Mouse (Mus musculus) heart, embryonic 15.5 days (tissue): ENCODE results near the gene Tlr13. TPM values are rescaled to one million over a fixed set of nuclear protein-coding genes. Genes with fewer than 3 reads are reported as not detected.

Source experiments
- ATAC-seq: fragments of 200-750 bp; cut with Nextera tagmentation; replicated peaks from 2 replicates; pipeline ENCODE4 v1.8.0; 2017; ENCODE audit warnings: low read depth, moderate TSS enrichment; ENCODE audit not compliant: insufficient number of reproducible peaks, insufficient read depth, low FRiP score
- H3K27ac ChIP-seq: fragments of 300-500 bp; sonication (generic); 2 replicates; pipeline ENCODE4 v1.5.1; 2015; ENCODE audit warnings: mild to moderate bottlenecking, inconsistent platforms
- H3K27me3 ChIP-seq: fragments of 300-500 bp; sonication (generic); 2 replicates; pipeline ENCODE4 v1.6.1; 2015; ENCODE audit warnings: inconsistent platforms
- H3K36me3 ChIP-seq: fragments of 300-500 bp; sonication (generic); 2 replicates; pipeline ENCODE4 v1.6.1; 2015; ENCODE audit warnings: mild to moderate bottlenecking, inconsistent platforms
- H3K4me1 ChIP-seq: fragments of 300-500 bp; sonication (generic); replicated peaks from 2 replicates; pipeline ENCODE4 v1.6.1; 2015; ENCODE audit warnings: inconsistent platforms
- H3K4me2 ChIP-seq: fragments of 300-500 bp; sonication (generic); 2 replicates; pipeline ENCODE4 v1.6.1; 2015; ENCODE audit warnings: inconsistent platforms, mild to moderate bottlenecking, moderate library complexity
- H3K4me3 ChIP-seq: fragments of 300-500 bp; sonication (generic); 2 replicates; pipeline ENCODE4 v1.5.1; 2015; ENCODE audit warnings: mild to moderate bottlenecking, inconsistent platforms
- H3K9ac ChIP-seq: fragments of 300-500 bp; sonication (generic); 2 replicates; pipeline ENCODE4 v1.6.1; 2015; ENCODE audit warnings: mild to moderate bottlenecking, inconsistent platforms
- H3K9me3 ChIP-seq: fragments of 300-500 bp; sonication (generic); replicated peaks from 2 replicates; pipeline ENCODE4 v1.6.1; 2016; ENCODE audit warnings: inconsistent platforms
- WGBS: fragments of 180-500 bp; shearing (Covaris S2); methylation state at CpG from one replicate; pipeline ENCODE4 v1.1.7; 2015; ENCODE audit warnings: mixed read lengths; 5-methylcytosine and 5-hydroxymethylcytosine counted together
- polyA plus RNA-seq: library from polyadenylated mRNA; unstranded; fragments of >200 nt; fragmentation: Nextera tagmentation; extraction: Ambion mirVana; gene quantifications from 2 replicates; pipeline ENCODE4 v1.2.1, GENCODE M21; 2015

The Tlr13 gene
- 0.43 and 1.3 TPM in 2 replicates for polyA plus RNA-seq

GRCm38 (mm10) chrX:106142936-106143335 lies at the start of gene Tlr13:
Tlr13 (plus strand) TSS chrX:106143204.
- 71% methylated on average over 6 of the region's 6 CpGs for whole genome bisulfite sequencing
- no peak within 1 kb of the TSS for H3K4me3 ChIP-seq
- no peak within 1 kb of the TSS for H3K4me2 ChIP-seq
- no peak for ATAC-seq
- H3K27ac ChIP-seq = no peak within 1 kb of the TSS
- no peaks in the 10 kb centered on the region for H3K36me3 ChIP-seq
- H3K9me3 ChIP-seq = no peaks in the 10 kb centered on the region
- no peaks in the 10 kb centered on the region for H3K27me3 ChIP-seq
- no peaks in the 10 kb centered on the region for H3K4me1 ChIP-seq
- no peak within 1 kb of the TSS for H3K9ac ChIP-seq

- Histone ChIP-seq H3K36me3 (peaks cover 7% of the 10 kb centered on the region; the same call in 1 of the 2 replicates), H3K4me2 (no peak overlapping the region), H3K4me1 (no peaks in the 10 kb centered on the region), H3K9ac (no peak overlapping the region), H3K27ac (no peak overlapping the region), H3K27me3 (no peaks in the 10 kb centered on the region), H3K4me3 (no peak overlapping the region), H3K9me3 (no peaks in the 10 kb centered on the region)
- WGBS = 33% methylated on average over 2 of the region's 2 CpGs
- no peak for ATAC-seq
These were observed 37.5 kb upstream of the Tlr13 start for GRCm38 (mm10) chrX:106105464-106105863.

GRCm38 (mm10) chrX:106113881-106114280 lies 29.1 kb upstream of the Tlr13 start:
- WGBS = 75% methylated on average over 4 of the region's 4 CpGs
- Histone ChIP-seq H3K36me3 (peaks cover 7% of the 10 kb centered on the region; the same call in 1 of the 2 replicates), H3K27ac (no peak overlapping the region), H3K4me1 (no peaks in the 10 kb centered on the region), H3K4me3 (no peak overlapping the region), H3K9me3 (no peaks in the 10 kb centered on the region), H3K9ac (no peak overlapping the region), H3K4me2 (no peak overlapping the region), H3K27me3 (no peaks in the 10 kb centered on the region)
- ATAC-seq = no peak

GRCm38 (mm10) chrX:106114674-106115073 lies 28.3 kb upstream of the Tlr13 start:
- no peak for ATAC-seq
- no peak overlapping the region for H3K4me3 ChIP-seq
- H3K9me3 ChIP-seq = no peaks in the 10 kb centered on the region
- no peaks in the 10 kb centered on the region for H3K27me3 ChIP-seq
- no peaks in the 10 kb centered on the region for H3K4me1 ChIP-seq
- H3K4me2 ChIP-seq = no peak overlapping the region
- 76% methylated on average over 1 of the region's 1 CpGs for WGBS
- no peak overlapping the region for H3K27ac ChIP-seq
- H3K9ac ChIP-seq = no peak overlapping the region
- peaks cover 7% of the 10 kb centered on the region; the same call in 1 of the 2 replicates for H3K36me3 ChIP-seq

- 65% methylated on average over 2 of the region's 2 CpGs for WGBS
- no peak overlapping the region for H3K4me3 ChIP-seq
- no peaks in the 10 kb centered on the region for H3K4me1 ChIP-seq
- no peak overlapping the region for H3K27ac ChIP-seq
- H3K27me3 ChIP-seq = no peaks in the 10 kb centered on the region
- no peaks in the 10 kb centered on the region for H3K9me3 ChIP-seq
- H3K9ac ChIP-seq = no peak overlapping the region
- no peak overlapping the region for H3K4me2 ChIP-seq
- no peaks in the 10 kb centered on the region; the same call in 1 of the 2 replicates for H3K36me3 ChIP-seq
- no peak for ATAC-seq
These were observed 20.2 kb upstream of the Tlr13 start for GRCm38 (mm10) chrX:106122823-106123222.

- no peak for ATAC-seq
- 81% methylated on average over 6 of the region's 6 CpGs for WGBS
These were observed 14.7 kb upstream of the Tlr13 start for GRCm38 (mm10) chrX:106128283-106128682.

GRCm38 (mm10) chrX:106129877-106130276 lies 13.1 kb upstream of the Tlr13 start:
- Histone ChIP-seq H3K27me3 (no peaks in the 10 kb centered on the region), H3K9me3 (no peaks in the 10 kb centered on the region), H3K4me1 (no peaks in the 10 kb centered on the region), H3K27ac (no peak overlapping the region), H3K4me3 (no peak overlapping the region), H3K36me3 (no peaks in the 10 kb centered on the region), H3K9ac (no peak overlapping the region), H3K4me2 (no peak overlapping the region)
- 89% methylated on average over 4 of the region's 4 CpGs for WGBS
- no peak for ATAC-seq

More at GRCm38 (mm10) chrX:106128283-106128682, 14.7 kb upstream of the Tlr13 start:
- no peaks in the 10 kb centered on the region for H3K4me1 ChIP-seq
- no peaks in the 10 kb centered on the region; the same call in 1 of the 2 replicates for H3K36me3 ChIP-seq
- H3K9ac ChIP-seq = no peak overlapping the region
- no peaks in the 10 kb centered on the region for H3K9me3 ChIP-seq
- H3K27me3 ChIP-seq = no peaks in the 10 kb centered on the region
- no peak overlapping the region for H3K4me3 ChIP-seq
- H3K4me2 ChIP-seq = no peak overlapping the region
- no peak overlapping the region for H3K27ac ChIP-seq

GRCm38 (mm10) chrX:106134916-106135315 lies 8.1 kb upstream of the Tlr13 start:
- H3K9ac ChIP-seq = no peak overlapping the region
- H3K4me1 ChIP-seq = no peaks in the 10 kb centered on the region
- no peak overlapping the region for H3K4me2 ChIP-seq
- 70% methylated on average over 3 of the region's 3 CpGs for WGBS
- ATAC-seq = no peak
- no peak overlapping the region for H3K4me3 ChIP-seq
- no peaks in the 10 kb centered on the region for H3K27me3 ChIP-seq
- no peaks in the 10 kb centered on the region for H3K9me3 ChIP-seq
- H3K27ac ChIP-seq = no peak overlapping the region
- H3K36me3 ChIP-seq = no peaks in the 10 kb centered on the region

- Histone ChIP-seq H3K4me1 (no peaks in the 10 kb centered on the region), H3K4me3 (no peak overlapping the region), H3K9ac (no peak overlapping the region), H3K36me3 (no peaks in the 10 kb centered on the region), H3K4me2 (peak overlapping the region; percentile 37; the same call in 1 of the 2 replicates), H3K27me3 (no peaks in the 10 kb centered on the region), H3K27ac (no peak overlapping the region), H3K9me3 (no peaks in the 10 kb centered on the region)
- WGBS = 76% methylated on average over 4 of the region's 4 CpGs
- ATAC-seq = no peak
These were observed 7.5 kb upstream of the Tlr13 start for GRCm38 (mm10) chrX:106135484-106135883.

- no peak; the same call in 1 of the 2 replicates for ATAC-seq
- peak overlapping the region; percentile 20; the same call in 1 of the 2 replicates for H3K27ac ChIP-seq
- H3K4me2 ChIP-seq = peak overlapping the region; percentile 37; the same call in 1 of the 2 replicates
- H3K9ac ChIP-seq = no peak overlapping the region
- no peaks in the 10 kb centered on the region for H3K27me3 ChIP-seq
- WGBS = 27% methylated on average over 12 of the region's 12 CpGs
- H3K9me3 ChIP-seq = no peaks in the 10 kb centered on the region
- H3K36me3 ChIP-seq = no peaks in the 10 kb centered on the region
- H3K4me1 ChIP-seq = no peaks in the 10 kb centered on the region
- no peak overlapping the region for H3K4me3 ChIP-seq
These were observed 7.0 kb upstream of the Tlr13 start for GRCm38 (mm10) chrX:106135916-106136575.

- H3K4me1 ChIP-seq = no peaks in the 10 kb centered on the region
- no peak overlapping the region for H3K9ac ChIP-seq
- H3K9me3 ChIP-seq = no peaks in the 10 kb centered on the region
- no peaks in the 10 kb centered on the region for H3K36me3 ChIP-seq
- 75% methylated on average over 13 of the region's 13 CpGs for WGBS
- no peaks in the 10 kb centered on the region for H3K27me3 ChIP-seq
- H3K4me3 ChIP-seq = no peak overlapping the region
- no peak overlapping the region for H3K4me2 ChIP-seq
- no peak overlapping the region for H3K27ac ChIP-seq
- no peak for ATAC-seq
These were observed 3.5 kb upstream of the Tlr13 start for GRCm38 (mm10) chrX:106139309-106140070.
